Mouse (Mus musculus) embryonic fibroblast, embryonic 13.5 days (primary cell): ENCODE results near the gene Lrrc51.

Experiments used
- CTCF ChIP-seq: IDR thresholded peaks from 2 replicates; pipeline ENCODE4 v1.5.1; 2011; ENCODE audit warnings: mild to moderate bottlenecking, control low read depth, low read length, moderate library complexity, borderline replicate concordance; ENCODE audit not compliant: insufficient read depth
- POLR2A ChIP-seq: IDR thresholded peaks from 2 replicates; pipeline ENCODE4 v1.6.1; 2011; ENCODE audit warnings: low read depth, mild to moderate bottlenecking, control low read depth, low read length, moderate library complexity

DNA sequence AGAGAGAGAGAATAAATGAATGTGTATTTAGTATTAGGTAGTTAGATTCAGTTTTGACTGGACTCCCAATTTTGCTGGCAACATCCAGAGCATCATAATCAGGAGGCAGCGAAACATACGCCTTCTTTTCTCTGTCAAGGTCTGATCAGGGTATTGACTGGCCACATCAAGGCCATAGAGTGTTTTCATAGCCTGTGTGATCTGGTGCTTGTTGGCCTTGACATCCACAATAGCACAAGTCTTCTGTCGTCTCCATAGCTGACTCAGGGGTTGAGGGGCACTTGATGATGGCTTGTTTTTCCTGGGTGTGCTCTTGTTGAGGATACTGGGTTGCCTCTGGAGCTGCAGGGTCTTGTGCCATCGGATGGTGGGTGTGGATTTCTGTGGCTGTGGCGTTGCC is 23.2 kb upstream of the Lrrc51 start:
- no peak for TF ChIP-seq CTCF
- no peak for TF ChIP-seq POLR2A
